Mouse (Mus musculus) olfactory bulb, adult 2 months (tissue): ENCODE data around the gene Gm38392.

Experiments used
- CTCF ChIP-seq: fragments of 200-500 bp; IDR thresholded peaks from 2 replicates; pipeline ENCODE4 v1.5.1; 2012; ENCODE audit warnings: low read depth, mild to moderate bottlenecking, low read length, moderate library complexity; ENCODE audit not compliant: insufficient read depth
- POLR2A ChIP-seq: fragments of 200-500 bp; IDR thresholded peaks from 2 replicates; pipeline ENCODE4 v1.6.1; 2012; ENCODE audit warnings: mild to moderate bottlenecking, low read depth, low read length, moderate library complexity; ENCODE audit not compliant: insufficient read depth

- TF ChIP-seq CTCF: no peak
- no peak for TF ChIP-seq POLR2A
Measured at GRCm38 (mm10) chr3:88254268-88254926, 32.6 kb downstream of the Gm38392 start, which contains the start of gene Rhbg.
